Mouse (Mus musculus) adrenal gland, postnatal 36 days (tissue): ENCODE measurements at regions not wholly inside any gene's neighbourhood (a gene's known extent, or its start where the extent isn't known, plus 50 kb on each side); places are given as distances from the start of the nearest gene placed in this dataset.

ENCODE experiments used
- DNase-seq, 2 experiments: peaks; one replicate each; pipeline ENCODE4 v3.0.0; 2021; ENCODE audit warnings: mixed read lengths in 1 of 2

GRCm38 (mm10) chr19:52565401-52565800 is 301.3 kb downstream of the Ins1 start:
- no peak for DNase-seq

GRCm38 (mm10) chr19:52534758-52535157 is 270.7 kb downstream of the Ins1 start:
- DNase-seq = no peak

- DNase-seq = no peak
Measured at GRCm38 (mm10) chr19:52525509-52525908, 261.4 kb downstream of the Ins1 start.

- no peak for DNase-seq
Measured at GRCm38 (mm10) chr19:52503331-52503730, 239.2 kb downstream of the Ins1 start.
